25 mouse cellular contexts compared by ENCODE assay signal in the genomic region with DNA sequence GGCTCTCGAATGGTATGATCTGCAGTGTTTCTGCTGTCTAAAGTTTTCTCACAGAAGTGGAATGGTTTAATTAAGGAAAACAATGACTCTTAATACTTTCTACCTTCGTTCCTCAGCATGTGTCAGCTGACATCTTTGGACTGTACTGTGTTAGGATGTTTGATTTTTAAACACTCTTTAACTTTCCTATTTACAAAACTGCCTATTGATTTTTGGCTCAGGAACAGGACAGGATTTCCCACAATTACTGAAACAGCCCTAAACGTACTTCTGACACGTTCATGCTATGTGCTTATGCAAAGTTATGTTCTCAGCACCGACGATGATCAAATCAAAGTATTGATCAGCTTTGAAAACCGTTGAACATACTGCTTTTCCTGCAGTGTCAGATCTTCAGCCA.
"Had no signal": no experiment of that assay in that cellular context is flagged by ENCODE, and none has a peak within 500 bp of the region (broad histone marks: within the 10 kb centered on the region; RNA-seq: fewer than 3 reads in every experiment).

No protein-coding gene starts in this region.

- H3K4me2 ChIP-seq: embryonic facial prominence, embryonic 12.5 days; embryonic facial prominence, embryonic 13.5 days; embryonic facial prominence, embryonic 15.5 days; forebrain, embryonic 12.5 days; forebrain, embryonic 13.5 days; forebrain, embryonic 15.5 days had no signal

- H3K4me3 ChIP-seq: embryonic facial prominence, embryonic 10.5 days; embryonic facial prominence, embryonic 12.5 days; embryonic facial prominence, embryonic 13.5 days; embryonic facial prominence, embryonic 15.5 days; erythroblast, embryonic 14.5 days; forebrain, embryonic 10.5 days; forebrain, embryonic 12.5 days; forebrain, embryonic 13.5 days; forebrain, embryonic 15.5 days had no signal

- ATAC-seq: forebrain, embryonic 13.5 days; forebrain, embryonic 14.5 days; forebrain, embryonic 15.5 days; forebrain, embryonic 16.5 days; forebrain, postnatal 0 days had no signal

- H3K9me3 ChIP-seq: embryonic facial prominence, embryonic 12.5 days; embryonic facial prominence, embryonic 13.5 days; embryonic facial prominence, embryonic 15.5 days; forebrain, embryonic 10.5 days; forebrain, embryonic 12.5 days; forebrain, embryonic 13.5 days; forebrain, embryonic 15.5 days had no signal

- H3K9ac ChIP-seq: embryonic facial prominence, embryonic 12.5 days; embryonic facial prominence, embryonic 13.5 days; embryonic facial prominence, embryonic 15.5 days; forebrain, embryonic 12.5 days; forebrain, embryonic 13.5 days; forebrain, embryonic 15.5 days; forebrain, postnatal 0 days had no signal

- H3K36me3 ChIP-seq: embryonic facial prominence, embryonic 10.5 days; embryonic facial prominence, embryonic 12.5 days; embryonic facial prominence, embryonic 13.5 days; embryonic facial prominence, embryonic 15.5 days; forebrain, embryonic 10.5 days; forebrain, embryonic 12.5 days; forebrain, embryonic 15.5 days had no signal

- H3K27me3 ChIP-seq: embryonic facial prominence, embryonic 12.5 days; embryonic facial prominence, embryonic 15.5 days; forebrain, embryonic 15.5 days had no signal

- H3K4me1 ChIP-seq: embryonic facial prominence, embryonic 12.5 days; embryonic facial prominence, embryonic 13.5 days; embryonic facial prominence, embryonic 15.5 days; forebrain, embryonic 10.5 days; forebrain, embryonic 12.5 days; forebrain, embryonic 13.5 days had no signal

- H3K27ac ChIP-seq: embryonic facial prominence, embryonic 10.5 days; embryonic facial prominence, embryonic 12.5 days; embryonic facial prominence, embryonic 13.5 days; embryonic facial prominence, embryonic 15.5 days; forebrain, embryonic 10.5 days; forebrain, embryonic 12.5 days; forebrain, embryonic 13.5 days; forebrain, embryonic 15.5 days; gastrocnemius, adult 2 months had no signal

- DNase-seq: cerebellum, adult 18-20 months; cerebellum, adult 2 months; cerebellum, adult 8-10 months; cerebellum, adult 9-10 months; cerebellum, adult 9-11 months; cerebellum, postnatal 36 days; embryo, embryonic 11 days; forebrain, postnatal 0 days; gastrocnemius, postnatal 10 days; gastrocnemius, postnatal 25 days; gastrocnemius, postnatal 36 days; heart, adult 11 months; heart, adult 18-20 months had no signal
